Mouse (Mus musculus): ENCODE measurements around the gene Adgrf5. TPM values are rescaled to one million over a fixed set of nuclear protein-coding genes. Genes with fewer than 3 reads are reported as not detected.

The Adgrf5 gene
- polyA plus RNA-seq (2012): 0.02 TPM in 1 of 2 replicates, not detected in the other

GRCm38 (mm10) chr17:43359826-43360619 lies at the start of gene Adgrf5:
Gene Adgrf5 (plus strand): TSS chr17:43360451.

DNA sequence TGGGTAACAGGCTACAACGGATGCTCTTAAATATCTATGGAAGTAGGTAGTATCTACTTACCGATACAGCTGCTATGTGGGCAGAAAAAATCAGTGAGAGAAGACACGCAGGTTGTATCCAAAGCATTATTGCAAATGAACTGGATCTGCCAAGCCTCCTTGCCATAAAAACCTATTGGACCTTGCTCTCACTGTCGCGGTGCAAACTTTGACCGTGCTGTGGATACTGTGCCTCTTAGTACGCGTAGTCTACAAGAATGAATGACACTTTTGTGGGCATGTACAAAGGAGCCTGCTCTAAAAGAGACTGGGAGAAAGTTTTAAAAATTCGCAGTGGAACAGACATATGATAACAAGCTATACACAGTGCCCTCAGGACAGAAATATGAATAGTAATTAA lies 142.3 kb downstream of the Adgrf5 start, which contains the start of gene Mep1a:
Gene Mep1a (minus strand): TSS at position 221 of the 400 bp plus-strand sequence.

Other genes with a start within 250 kb of the Adgrf5 start
- not detected in 2 replicates for gene Adgrf1, start 90.1 kb upstream of the Adgrf5 start, polyA plus RNA-seq (2012)
- gene Mep1a, start 142.4 kb downstream of the Adgrf5 start, polyA plus RNA-seq (2012): not detected in 2 replicates
- gene Ankrd66, start 183.2 kb downstream of the Adgrf5 start, polyA plus RNA-seq (2012): not detected in 2 replicates
- gene Pla2g7, start 207.6 kb downstream of the Adgrf5 start, polyA plus RNA-seq (2012): 0.05 and 0.15 TPM in 2 replicates

Data from megakaryocyte-erythroid progenitor cell, adult 5 weeks (primary cell).